Mouse (Mus musculus) neural tube, embryonic 12.5 days (tissue): Measurements from ENCODE around the gene Rpn2. TPM values are rescaled to one million over a fixed set of nuclear protein-coding genes. Genes with fewer than 3 reads are reported as not detected.
A peak's percentile ranks its signal among the peaks of the same experiment; 100 is the strongest.

ENCODE experiments used
- ATAC-seq: fragments of 200-750 bp; cut with Nextera tagmentation; 2 replicates; pipeline ENCODE4 v1.8.0; 2017; ENCODE audit warnings: low read depth, mild to moderate bottlenecking, moderate TSS enrichment, moderate library complexity; ENCODE audit not compliant: low FRiP score
- H3K27ac ChIP-seq: fragments of 300-500 bp; sonication (generic); 2 replicates; pipeline ENCODE4 v1.5.1; 2016
- H3K27me3 ChIP-seq: fragments of 300-500 bp; sonication (generic); replicated peaks from 2 replicates; pipeline ENCODE4 v1.6.1; 2016; ENCODE audit warnings: mild to moderate bottlenecking
- H3K36me3 ChIP-seq: fragments of 300-500 bp; sonication (generic); 2 replicates; pipeline ENCODE4 v1.6.1; 2016; ENCODE audit warnings: mild to moderate bottlenecking
- H3K4me1 ChIP-seq: fragments of 300-500 bp; sonication (generic); 2 replicates; pipeline ENCODE4 v1.6.1; 2016
- H3K4me2 ChIP-seq: fragments of 300-500 bp; sonication (generic); replicated peaks from 2 replicates; pipeline ENCODE4 v1.6.1; 2016; ENCODE audit warnings: mild to moderate bottlenecking
- H3K4me3 ChIP-seq: fragments of 300-500 bp; sonication (generic); 2 replicates; pipeline ENCODE4 v1.5.1; 2016
- H3K9ac ChIP-seq: fragments of 300-500 bp; sonication (generic); 2 replicates; pipeline ENCODE4 v1.6.1; 2016; ENCODE audit warnings: mild to moderate bottlenecking
- H3K9me3 ChIP-seq: fragments of 300-500 bp; sonication (generic); 2 replicates; pipeline ENCODE4 v1.6.1; 2016; ENCODE audit warnings: mild to moderate bottlenecking
- WGBS: fragments of 180-500 bp; shearing (Covaris S2); methylation state at CpG from one replicate; pipeline ENCODE4 v1.1.7; 2016; 5-methylcytosine and 5-hydroxymethylcytosine counted together
- polyA plus RNA-seq: library from polyadenylated mRNA; unstranded; fragments of >200 nt; fragmentation: Nextera tagmentation; extraction: Ambion mirVana; gene quantifications from 2 replicates; pipeline ENCODE4 v1.2.1, GENCODE M21; 2016

Gene Rpn2
- polyA plus RNA-seq, 1 experiment from 2014 or later: 234 TPM

DNA sequence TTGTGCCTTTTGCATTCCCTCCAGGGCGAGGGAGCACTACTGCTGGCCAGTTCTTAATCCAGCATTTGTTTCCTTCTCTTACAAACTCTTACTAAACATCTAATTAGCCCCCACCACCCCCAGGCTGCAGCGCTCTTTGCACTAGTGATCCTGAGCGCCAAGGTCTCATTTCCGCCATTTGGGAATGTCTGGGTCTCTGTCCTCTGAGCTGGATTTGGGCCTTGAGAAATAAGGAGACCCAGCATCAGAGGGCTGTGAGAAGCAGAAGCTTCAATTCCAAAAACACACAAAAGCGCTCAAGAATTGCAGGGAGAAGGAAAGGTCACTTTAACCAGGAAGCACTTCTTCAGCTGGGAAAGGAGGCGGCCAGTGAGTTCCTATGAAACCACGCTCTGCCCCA, 60.7 kb downstream of the Rpn2 start:
- peaks cover 36% of the 10 kb centered on the region for H3K4me1 ChIP-seq
- no peaks in the 10 kb centered on the region for H3K9me3 ChIP-seq
- H3K27ac ChIP-seq: 0 out of 2 replicates have a peak overlapping the region, but pooled peaks have one; percentile 48
- no peak for ATAC-seq
- H3K4me3 ChIP-seq: no peak overlapping the region
- no peaks in the 10 kb centered on the region for H3K27me3 ChIP-seq
- 86% methylated on average over 7 of the region's 7 CpGs for WGBS
- H3K4me2 ChIP-seq: no peak overlapping the region
- H3K9ac ChIP-seq: no peak overlapping the region
- no peaks in the 10 kb centered on the region for H3K36me3 ChIP-seq

DNA sequence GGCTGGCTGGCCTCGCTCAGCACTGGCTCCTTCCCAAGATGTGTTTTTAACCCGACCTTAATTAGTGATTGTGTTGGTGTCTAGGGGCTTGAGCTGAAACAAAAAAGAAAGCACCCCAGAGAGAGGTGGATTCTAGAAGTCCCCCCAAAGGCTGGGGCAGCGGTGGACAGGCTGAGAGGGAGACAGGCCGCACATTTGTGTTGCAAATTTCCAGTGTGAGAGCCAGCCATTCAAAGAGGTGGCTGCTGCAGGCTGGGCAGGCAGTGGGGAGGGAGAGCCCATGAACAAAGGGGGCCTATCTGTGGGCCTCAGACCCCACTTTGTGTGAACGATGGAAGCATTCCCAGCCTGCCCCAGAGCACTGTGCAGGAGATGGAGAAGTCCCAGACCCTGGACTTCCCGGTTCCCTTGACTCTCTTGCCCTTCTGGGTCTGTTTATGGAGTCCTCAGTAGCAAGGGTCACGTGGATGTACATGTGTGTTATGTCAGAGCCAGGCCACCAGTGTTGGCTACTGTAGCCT, 61.5 kb downstream of the Rpn2 start:
- 17% methylated on average over 7 of the region's 7 CpGs for WGBS
- H3K9me3 ChIP-seq: no peaks in the 10 kb centered on the region
- no peak overlapping the region for H3K4me2 ChIP-seq
- no peaks in the 10 kb centered on the region for H3K36me3 ChIP-seq
- H3K27me3 ChIP-seq: no peaks in the 10 kb centered on the region
- no peak overlapping the region for H3K4me3 ChIP-seq
- ATAC-seq: peak; percentile 69
- H3K4me1 ChIP-seq: peaks cover 36% of the 10 kb centered on the region
- H3K27ac ChIP-seq: peak overlapping the region; percentile 48
- 0 out of 2 replicates have a peak overlapping the region, but pooled peaks have one; percentile 13 for H3K9ac ChIP-seq

DNA sequence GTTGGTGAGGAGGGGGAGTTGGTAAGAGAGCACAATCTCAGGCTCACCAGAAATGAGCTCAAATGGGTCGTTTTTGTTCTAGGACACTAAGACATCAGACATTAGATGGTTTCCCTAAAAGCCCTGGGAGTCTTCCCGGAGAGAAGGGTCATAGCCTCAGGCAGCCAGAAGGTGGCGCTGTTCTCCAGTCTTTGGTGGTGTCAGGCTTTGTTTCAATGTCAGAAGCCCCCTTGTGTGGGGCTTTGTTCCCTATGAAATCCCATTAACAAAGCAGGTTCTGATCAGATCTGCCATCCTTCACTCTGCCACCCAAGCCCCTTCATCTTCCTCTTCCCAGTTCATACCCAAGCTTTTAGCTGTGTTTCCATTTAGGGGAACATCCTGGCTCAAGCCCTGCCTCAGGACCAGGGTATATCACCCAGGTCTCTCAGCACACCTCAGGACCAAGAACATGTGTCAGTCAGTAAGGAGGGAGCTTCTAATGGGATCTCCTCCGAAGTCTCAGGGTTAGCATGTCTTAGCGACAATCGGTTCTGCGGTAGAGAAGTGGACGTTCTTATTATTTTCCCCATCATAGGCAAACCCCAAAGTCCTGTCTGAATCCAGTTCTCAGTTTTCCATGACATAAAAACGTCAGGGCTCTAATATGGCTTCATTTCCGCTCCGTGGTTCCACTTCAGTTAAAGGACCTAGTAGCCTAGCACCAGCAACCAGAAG, 62.9 kb downstream of the Rpn2 start:
- no peaks in the 10 kb centered on the region for H3K27me3 ChIP-seq
- no peaks in the 10 kb centered on the region for H3K36me3 ChIP-seq
- no peaks in the 10 kb centered on the region for H3K9me3 ChIP-seq
- ATAC-seq: peak; percentile 60
- H3K4me3 ChIP-seq: no peak overlapping the region
- no peak overlapping the region; the same call in 1 of the 2 replicates for H3K27ac ChIP-seq
- no peak overlapping the region for H3K4me2 ChIP-seq
- H3K4me1 ChIP-seq: peaks cover 36% of the 10 kb centered on the region
- WGBS: 45% methylated on average over 11 of the region's 11 CpGs
- H3K9ac ChIP-seq: peak overlapping the region; percentile 41; the same call in 1 of the 2 replicates

DNA sequence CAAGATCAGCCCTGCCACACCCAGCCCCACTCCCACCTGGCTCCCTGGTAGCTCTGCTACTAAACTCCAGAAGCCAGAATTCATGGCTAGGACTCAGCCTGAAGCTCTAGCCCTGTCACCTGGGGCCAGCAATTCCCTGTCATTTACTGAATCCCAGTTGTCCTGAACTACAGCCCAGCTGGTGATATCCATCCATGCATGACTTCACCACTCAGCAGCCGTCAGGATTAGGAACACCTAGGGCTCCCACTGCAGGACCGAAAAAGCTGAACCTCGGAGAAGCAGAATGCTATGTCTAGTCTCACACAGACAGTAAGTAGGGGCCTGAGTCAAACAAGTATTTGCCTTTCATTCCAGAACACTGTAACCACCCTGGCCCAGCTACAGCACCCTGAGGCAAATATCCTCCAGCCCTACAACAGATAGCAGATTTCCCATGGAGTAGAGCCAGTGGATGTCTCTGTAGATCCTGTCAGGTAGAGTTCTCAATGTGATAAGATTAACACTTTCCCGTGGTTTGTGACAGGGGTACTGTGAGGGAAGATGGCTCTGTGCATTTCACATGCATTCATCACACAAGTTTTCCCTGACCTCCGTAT, 63.6 kb downstream of the Rpn2 start:
- no peak overlapping the region for H3K4me3 ChIP-seq
- no peaks in the 10 kb centered on the region for H3K9me3 ChIP-seq
- H3K27me3 ChIP-seq: no peaks in the 10 kb centered on the region
- H3K4me2 ChIP-seq: no peak overlapping the region
- ATAC-seq: no peak
- no peak overlapping the region; the same call in 1 of the 2 replicates for H3K27ac ChIP-seq
- 0 out of 2 replicates have a peak overlapping the region, but pooled peaks have one; percentile 0 for H3K9ac ChIP-seq
- peaks cover 37% of the 10 kb centered on the region for H3K4me1 ChIP-seq
- 52% methylated on average over 5 of the region's 5 CpGs for WGBS
- no peaks in the 10 kb centered on the region for H3K36me3 ChIP-seq

DNA sequence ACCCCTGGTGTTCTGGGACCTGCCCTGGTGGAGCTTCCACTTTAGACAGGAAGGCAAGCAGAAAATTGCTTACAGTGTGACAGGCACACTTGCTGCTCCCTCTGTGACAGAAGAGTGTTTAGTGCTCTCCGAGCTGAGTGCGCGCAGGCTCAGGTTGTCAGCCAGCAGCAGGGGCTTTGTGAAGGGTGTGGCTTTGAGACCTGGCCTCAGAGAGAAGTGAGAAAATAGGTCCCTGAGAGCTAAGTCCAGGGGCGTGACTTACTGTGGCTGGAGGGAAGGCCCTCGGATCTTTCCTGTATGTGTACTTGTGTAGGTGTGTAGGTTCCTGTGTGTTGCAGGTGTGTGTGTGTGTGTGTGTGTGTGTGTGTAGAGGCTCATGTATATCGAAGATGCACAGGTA, 64.5 kb downstream of the Rpn2 start:
- H3K9ac ChIP-seq: no peak overlapping the region
- no peaks in the 10 kb centered on the region for H3K36me3 ChIP-seq
- no peaks in the 10 kb centered on the region for H3K9me3 ChIP-seq
- H3K4me3 ChIP-seq: no peak overlapping the region
- H3K4me1 ChIP-seq: peaks cover 44% of the 10 kb centered on the region
- H3K4me2 ChIP-seq: no peak overlapping the region
- WGBS: 54% methylated on average over 6 of the region's 6 CpGs
- no peak for ATAC-seq
- no peaks in the 10 kb centered on the region for H3K27me3 ChIP-seq
- H3K27ac ChIP-seq: no peak overlapping the region

DNA sequence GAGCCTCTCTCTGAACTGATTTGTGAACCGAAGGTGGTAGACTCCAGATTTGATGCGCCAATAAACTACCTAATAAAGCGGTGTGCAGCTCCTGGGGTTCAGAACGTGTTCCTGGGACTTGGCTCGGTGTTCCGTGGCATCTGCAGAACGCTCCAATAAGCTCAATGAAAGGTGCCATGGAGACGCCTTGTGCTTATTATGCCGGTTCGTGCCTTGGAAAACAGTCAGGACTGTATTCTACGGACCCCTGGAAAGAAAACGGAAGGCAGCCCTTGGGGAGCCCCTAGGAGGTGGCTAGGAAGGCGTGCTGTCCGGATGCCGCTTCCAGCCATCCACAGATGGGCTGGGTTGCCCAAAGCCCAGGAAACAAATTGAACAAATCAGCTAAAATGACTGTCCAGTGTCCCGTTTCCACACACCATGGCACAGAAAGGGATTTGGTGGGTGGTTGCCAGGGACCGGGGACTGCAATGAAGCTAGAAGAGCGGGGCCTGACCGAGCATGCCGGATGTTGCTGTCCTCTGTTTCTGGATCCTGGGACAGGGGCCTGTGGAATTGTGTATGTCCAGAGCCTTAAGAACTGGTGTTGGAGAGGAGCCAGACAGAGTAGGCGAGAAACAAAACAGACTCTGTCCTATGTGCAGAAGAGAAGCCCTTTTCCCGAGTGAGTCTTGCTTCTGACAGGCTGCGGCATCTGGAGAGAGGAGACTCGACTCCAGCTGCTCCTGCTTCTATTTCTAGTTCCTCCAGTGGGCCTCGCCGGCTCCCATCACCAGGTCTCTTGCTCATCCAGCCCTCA, 68.7 kb downstream of the Rpn2 start, which contains the start of gene Ghrh:
Gene Ghrh, minus strand, starts transcription at position 146 of the 799 bp plus-strand sequence.
- 61% methylated on average over 26 of the region's 26 CpGs for WGBS
- ATAC-seq: peak; percentile 49
- H3K9me3 ChIP-seq: no peaks in the 10 kb centered on the region
- H3K27ac ChIP-seq: peak within 1 kb of the TSS; percentile 63; the same call in 1 of the 2 replicates
- peak within 1 kb of the TSS; percentile 45; the same call in 1 of the 2 replicates for H3K9ac ChIP-seq
- no peak within 1 kb of the TSS for H3K4me3 ChIP-seq
- no peaks in the 10 kb centered on the region for H3K27me3 ChIP-seq
- no peaks in the 10 kb centered on the region for H3K36me3 ChIP-seq
- no peak within 1 kb of the TSS for H3K4me2 ChIP-seq
- H3K4me1 ChIP-seq: peaks cover 23% of the 10 kb centered on the region

DNA sequence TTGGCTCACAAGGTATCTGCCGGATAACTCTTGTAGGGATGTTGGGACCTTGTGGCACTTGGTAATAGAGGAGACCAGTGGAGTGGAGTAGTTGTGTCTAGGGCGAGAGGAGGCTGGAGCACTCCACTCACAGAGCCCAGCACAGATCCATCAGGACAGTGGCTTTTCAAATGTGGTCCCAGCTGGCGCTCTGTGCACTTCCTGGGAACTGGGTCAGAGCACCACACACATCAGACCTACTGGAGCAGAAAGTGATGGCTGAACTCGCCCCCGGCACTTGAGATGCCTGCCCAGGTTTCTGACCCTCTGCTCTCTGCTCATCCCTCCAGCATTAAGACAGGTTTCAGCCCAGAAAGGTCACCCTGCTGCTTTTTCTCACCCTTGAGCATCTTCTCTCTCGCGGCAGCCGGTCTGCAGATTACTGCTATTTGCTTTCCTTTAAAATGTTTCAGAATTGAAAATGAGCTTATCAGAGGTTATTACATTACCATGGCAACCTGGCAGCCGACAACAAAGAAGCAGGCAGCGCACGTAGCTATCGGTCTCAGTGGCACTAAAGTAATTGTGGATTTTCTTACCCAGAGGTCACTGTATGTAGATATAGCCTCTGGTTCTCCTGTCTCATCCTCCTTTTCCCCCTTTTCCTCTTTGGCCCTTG, 70.4 kb downstream of the Rpn2 start:
- ATAC-seq: no peak
- H3K27ac ChIP-seq: peak overlapping the region; percentile 53; the same call in 1 of the 2 replicates
- peaks cover 18% of the 10 kb centered on the region for H3K4me1 ChIP-seq
- WGBS: 50% methylated on average over 12 of the region's 12 CpGs
- no peaks in the 10 kb centered on the region for H3K9me3 ChIP-seq
- no peak overlapping the region for H3K9ac ChIP-seq
- no peaks in the 10 kb centered on the region for H3K36me3 ChIP-seq
- H3K27me3 ChIP-seq: no peaks in the 10 kb centered on the region
- H3K4me3 ChIP-seq: no peak overlapping the region
- H3K4me2 ChIP-seq: 0 out of 2 replicates have a peak overlapping the region, but pooled peaks have one; percentile 16

DNA sequence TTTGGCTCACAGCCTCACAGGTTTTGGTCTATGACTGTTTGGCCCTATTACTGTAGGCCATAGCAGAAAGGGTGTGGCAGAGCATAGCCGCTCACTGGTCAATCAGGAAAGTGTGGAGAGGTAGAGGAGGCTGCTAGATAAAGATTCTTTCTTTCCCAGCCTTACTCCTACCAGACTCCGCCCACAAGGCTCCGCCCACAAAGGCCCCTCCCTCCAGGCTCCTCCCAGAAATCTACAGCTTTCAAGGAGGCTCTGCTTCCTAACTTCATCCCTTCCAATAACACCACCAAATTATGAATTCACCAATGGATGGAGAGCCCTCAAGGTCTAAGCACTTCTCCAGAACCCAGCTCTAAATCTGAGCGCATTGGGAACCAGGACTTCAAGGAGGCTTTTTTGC, 74.4 kb downstream of the Rpn2 start:
- H3K36me3 ChIP-seq: no peaks in the 10 kb centered on the region
- H3K4me1 ChIP-seq: peaks cover 9% of the 10 kb centered on the region
- no peaks in the 10 kb centered on the region for H3K9me3 ChIP-seq
- no peak overlapping the region for H3K9ac ChIP-seq
- no peak overlapping the region for H3K4me3 ChIP-seq
- 79% methylated on average over 4 of the region's 4 CpGs for WGBS
- H3K27me3 ChIP-seq: no peaks in the 10 kb centered on the region
- no peak overlapping the region for H3K27ac ChIP-seq
- H3K4me2 ChIP-seq: no peak overlapping the region
- ATAC-seq: no peak

DNA sequence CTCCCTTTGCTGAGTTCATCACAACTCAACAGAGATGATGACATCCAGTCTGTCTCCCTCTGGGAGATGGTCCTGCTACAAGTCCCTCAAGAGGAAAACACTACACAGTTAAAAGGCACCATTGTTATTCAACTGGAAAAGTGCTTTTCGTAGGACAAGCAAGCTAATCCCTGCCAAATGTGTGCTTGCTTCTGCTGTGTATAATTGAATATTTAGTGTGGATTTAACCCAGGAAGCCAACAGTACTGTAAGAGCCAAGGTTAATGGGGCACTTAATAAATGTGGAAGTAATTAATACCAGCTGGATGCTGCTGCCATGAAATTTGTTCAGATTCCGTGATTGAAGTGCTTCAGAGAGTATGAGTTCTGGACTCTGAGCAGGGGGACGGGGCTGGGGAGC, 75.3 kb downstream of the Rpn2 start:
- Histone ChIP-seq H3K4me2 (no peak overlapping the region), H3K4me3 (no peak overlapping the region), H3K4me1 (peaks cover 2% of the 10 kb centered on the region; the same call in 1 of the 2 replicates), H3K9me3 (no peaks in the 10 kb centered on the region), H3K36me3 (no peaks in the 10 kb centered on the region), H3K9ac (no peak overlapping the region), H3K27me3 (no peaks in the 10 kb centered on the region), H3K27ac (no peak overlapping the region)
- no peak for ATAC-seq
- WGBS: 59% methylated on average over 3 of the region's 3 CpGs

DNA sequence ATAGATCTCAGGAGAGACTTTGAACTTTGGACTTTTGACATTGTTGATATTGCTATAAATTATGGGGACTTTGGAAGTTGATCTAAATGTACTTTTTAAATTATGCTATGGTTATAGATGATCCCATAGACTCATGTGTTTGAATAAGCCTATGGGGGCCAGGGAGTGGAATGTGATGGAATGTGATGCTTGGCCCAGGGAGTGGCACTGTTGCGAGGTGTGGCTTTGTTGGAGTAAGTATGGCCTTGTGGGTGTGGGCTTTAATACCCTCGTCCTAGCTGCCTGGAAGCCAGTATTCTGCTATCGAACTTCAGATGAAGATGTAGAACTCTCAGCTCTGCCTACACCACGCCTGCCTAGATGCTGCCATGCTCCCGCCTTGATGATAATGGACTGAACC, 81.2 kb downstream of the Rpn2 start:
- H3K27me3 ChIP-seq: no peaks in the 10 kb centered on the region
- no peaks in the 10 kb centered on the region for H3K36me3 ChIP-seq
- H3K9ac ChIP-seq: no peak overlapping the region
- H3K4me2 ChIP-seq: no peak overlapping the region
- WGBS: 87% methylated on average over 5 of the region's 5 CpGs
- H3K4me1 ChIP-seq: no peaks in the 10 kb centered on the region
- no peaks in the 10 kb centered on the region for H3K9me3 ChIP-seq
- no peak overlapping the region for H3K27ac ChIP-seq
- H3K4me3 ChIP-seq: no peak overlapping the region
- no peak for ATAC-seq

DNA sequence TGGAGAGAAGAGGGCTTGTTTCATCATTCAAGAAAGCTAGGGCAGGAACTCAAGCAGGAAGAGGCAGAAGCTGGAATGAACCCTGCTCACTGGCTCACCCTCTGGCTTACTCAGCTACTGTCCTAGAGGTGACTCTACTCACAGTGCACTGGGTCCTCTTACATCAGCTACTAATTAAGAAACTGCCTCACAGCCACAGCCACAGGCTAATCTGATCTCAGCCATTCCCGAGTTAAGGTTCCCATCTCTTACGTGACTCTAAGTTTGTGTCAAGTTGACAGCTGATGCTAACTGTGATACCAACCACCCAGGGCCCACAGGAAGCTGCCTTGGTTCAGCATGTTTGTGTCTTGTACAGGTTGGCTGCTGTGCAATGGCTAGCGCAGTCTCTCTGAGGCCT, 84.2 kb downstream of the Rpn2 start:
- no peak for ATAC-seq
- no peaks in the 10 kb centered on the region for H3K36me3 ChIP-seq
- no peaks in the 10 kb centered on the region for H3K9me3 ChIP-seq
- peaks cover 3% of the 10 kb centered on the region for H3K4me1 ChIP-seq
- no peak overlapping the region for H3K4me2 ChIP-seq
- 87% methylated on average over 3 of the region's 3 CpGs for WGBS
- H3K27me3 ChIP-seq: no peaks in the 10 kb centered on the region
- H3K27ac ChIP-seq: no peak overlapping the region
- no peak overlapping the region for H3K4me3 ChIP-seq
- H3K9ac ChIP-seq: no peak overlapping the region
